ENCODE assay signal across 14 mouse cellular contexts in the genomic region with DNA sequence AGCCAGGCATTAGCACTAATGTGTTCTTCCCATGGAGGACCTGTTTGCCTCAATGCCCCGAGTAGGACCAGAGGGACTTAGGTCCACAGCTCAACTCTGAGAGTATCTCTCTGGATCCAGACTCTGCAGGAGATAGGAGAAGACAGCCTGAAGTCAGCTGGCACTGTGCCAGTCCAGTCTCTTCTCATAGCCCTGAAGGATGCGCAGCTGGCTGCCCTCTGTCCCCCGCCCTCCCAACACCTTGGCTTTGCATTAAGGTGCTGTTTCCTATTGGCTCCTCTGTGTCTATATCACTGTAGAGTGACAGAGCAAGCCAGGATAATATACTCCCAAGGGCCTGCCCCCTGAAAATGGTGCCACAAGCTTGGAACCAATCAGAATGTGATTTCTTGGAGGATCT.
DNase-seq lines count a peak whose midpoint lies in the region; ATAC-seq and TF ChIP-seq lines count a peak whose summit lies in the region.
"Had no signal": no experiment of that assay in that cellular context is flagged by ENCODE, and none has a peak within 500 bp of the region (broad histone marks: within the 10 kb centered on the region; RNA-seq: fewer than 3 reads in every experiment).

No protein-coding gene starts in this region.

- TF ChIP-seq CTCF in liver, embryonic 14.5 days (IDR thresholded peaks at IDR 0.05; ENCODE audit: low read depth): no peak
- TF ChIP-seq CTCF in midbrain, postnatal 0 days (IDR thresholded peaks at IDR 0.05): no peak

- ATAC-seq in limb, embryonic 13.5 days (ENCODE audit: low FRiP score, low read depth): peak; percentile 7; the same call in 1 of the 2 replicates
- peak; percentile 76 for ATAC-seq in erythroblast, adult 5-6 weeks (replicated peaks; ENCODE audit: low FRiP score, poor library complexity, severe bottlenecking)
- peak; percentile 57 for ATAC-seq in liver, embryonic 14.5 days (ENCODE audit: insufficient read depth)
- ATAC-seq in midbrain, postnatal 0 days (ENCODE audit: low FRiP score): no peak
- no peak for ATAC-seq in hindbrain, embryonic 13.5 days (ENCODE audit: low FRiP score)

- intact Hi-C loops in gastrocnemius, postnatal 14 days (cut with DNase I; ENCODE audit: low total_unique reads): no loop called here

- H3K4me1 ChIP-seq in limb, embryonic 13.5 days: peaks cover 12% of the 10 kb centered on the region; the same call in 1 of the 2 replicates
- H3K4me1 ChIP-seq in limb, embryonic 10.5 days: peaks cover 27% of the 10 kb centered on the region
- peaks cover 21 to 28% of the 10 kb centered on the region in 2 experiments for H3K4me1 ChIP-seq in liver, embryonic 14.5 days (replicated peaks; ENCODE audit: control insufficient read depth in 2 of 2, insufficient read depth in 2 of 2, low read length in 1 of 2)
- no peaks in the 10 kb centered on the region for H3K4me1 ChIP-seq in midbrain, postnatal 0 days (ENCODE audit: insufficient read depth, low read length)
- H3K4me1 ChIP-seq in hindbrain, embryonic 13.5 days (replicated peaks): peaks cover 8% of the 10 kb centered on the region

- no peak overlapping the region for H3K27ac ChIP-seq in limb, embryonic 13.5 days
- H3K27ac ChIP-seq in limb, embryonic 10.5 days: no peak overlapping the region
- H3K27ac ChIP-seq in liver, embryonic 14.5 days: peak overlapping the region; percentile 71; the same call in 1 of the 2 replicates
- no peak overlapping the region for H3K27ac ChIP-seq in midbrain, postnatal 0 days (ENCODE audit: low read depth, low read length)
- H3K27ac ChIP-seq in hindbrain, embryonic 13.5 days: no peak overlapping the region
- H3K27ac ChIP-seq: heart, embryonic 15.5 days; kidney, postnatal 0 days had no signal

- peaks cover 57% of the 10 kb centered on the region for H3K27me3 ChIP-seq in limb, embryonic 13.5 days
- H3K27me3 ChIP-seq in limb, embryonic 10.5 days (ENCODE audit: low read depth, poor library complexity, severe bottlenecking): peaks cover 68% of the 10 kb centered on the region
- H3K27me3 ChIP-seq in liver, embryonic 14.5 days (ENCODE audit: control insufficient read depth, insufficient read depth, low read length): no peaks in the 10 kb centered on the region; the same call in 1 of the 2 replicates
- H3K27me3 ChIP-seq in midbrain, postnatal 0 days (ENCODE audit: insufficient read depth, low read length): no peaks in the 10 kb centered on the region
- H3K27me3 ChIP-seq in hindbrain, embryonic 13.5 days: no peaks in the 10 kb centered on the region
- H3K27me3 ChIP-seq: heart, embryonic 15.5 days had no signal

- DNase-seq in gastrocnemius, postnatal 10 days: peak; percentile 22
- DNase-seq in gastrocnemius, postnatal 14 days: no peak
- no peak for DNase-seq in limb, embryonic 10.5 days (ENCODE audit: low spot score)
- peak; percentile 36 to 52 (median 45) for DNase-seq in liver, embryonic 14.5 days (ENCODE audit: low read depth in 3 of 3, low spot score in 3 of 3)
- DNase-seq in midbrain, postnatal 0 days (ENCODE audit: low spot score): no peak
- DNase-seq: adrenal gland, adult 8-10 months; B cell, adult 2 months; cerebellum, adult 18-20 months had no signal

- no peaks in the 10 kb centered on the region for H3K9me3 ChIP-seq in limb, embryonic 13.5 days
- H3K9me3 ChIP-seq in limb, embryonic 10.5 days (replicated peaks): no peaks in the 10 kb centered on the region
- H3K9me3 ChIP-seq in liver, embryonic 14.5 days (ENCODE audit: control insufficient read depth, low read length): no peaks in the 10 kb centered on the region
- no peaks in the 10 kb centered on the region for H3K9me3 ChIP-seq in midbrain, postnatal 0 days (ENCODE audit: low read length)
- no peaks in the 10 kb centered on the region for H3K9me3 ChIP-seq in hindbrain, embryonic 13.5 days
- H3K9me3 ChIP-seq: heart, embryonic 15.5 days had no signal

- H3K4me2 ChIP-seq in limb, embryonic 13.5 days (replicated peaks): no peak overlapping the region
- H3K4me2 ChIP-seq in liver, embryonic 14.5 days (ENCODE audit: low read depth): peak overlapping the region; percentile 71
- H3K4me2 ChIP-seq in midbrain, postnatal 0 days (ENCODE audit: low read depth, low read length, poor library complexity, severe bottlenecking): no peak overlapping the region
- no peak overlapping the region for H3K4me2 ChIP-seq in hindbrain, embryonic 13.5 days
- H3K4me2 ChIP-seq: midbrain, embryonic 11.5 days had no signal

- H3K36me3 ChIP-seq in limb, embryonic 13.5 days: no peaks in the 10 kb centered on the region
- H3K36me3 ChIP-seq in limb, embryonic 10.5 days: no peaks in the 10 kb centered on the region
- no peaks in the 10 kb centered on the region for H3K36me3 ChIP-seq in liver, embryonic 14.5 days (replicated peaks; ENCODE audit: control insufficient read depth, insufficient read depth, low read depth)
- no peaks in the 10 kb centered on the region for H3K36me3 ChIP-seq in midbrain, postnatal 0 days (ENCODE audit: insufficient read depth, low read length)
- H3K36me3 ChIP-seq in hindbrain, embryonic 13.5 days: no peaks in the 10 kb centered on the region
- H3K36me3 ChIP-seq: heart, embryonic 15.5 days had no signal

- no peak overlapping the region for H3K9ac ChIP-seq in limb, embryonic 13.5 days
- no peak overlapping the region for H3K9ac ChIP-seq in liver, embryonic 14.5 days (replicated peaks)
- H3K9ac ChIP-seq in midbrain, postnatal 0 days (replicated peaks; ENCODE audit: low read length, poor library complexity, severe bottlenecking): no peak overlapping the region
- H3K9ac ChIP-seq in hindbrain, embryonic 13.5 days: no peak overlapping the region
- H3K9ac ChIP-seq: heart, embryonic 15.5 days had no signal

- no peak for TF ChIP-seq EP300 in liver, embryonic 14.5 days (IDR thresholded peaks at IDR 0.05; ENCODE audit: low read depth)

- WGBS in limb, embryonic 13.5 days: 91% methylated on average over 3 of the region's 3 CpGs
- WGBS in limb, embryonic 10.5 days: 94% methylated on average over 3 of the region's 3 CpGs
- 59% methylated on average over 3 of the region's 3 CpGs for WGBS in liver, embryonic 14.5 days (ENCODE audit: insufficient replicate concordance)
- 94% methylated on average over 3 of the region's 3 CpGs for WGBS in midbrain, postnatal 0 days
- WGBS in hindbrain, embryonic 13.5 days: 80% methylated on average over 3 of the region's 3 CpGs

- H3K4me3 ChIP-seq in limb, embryonic 13.5 days: no peak overlapping the region
- H3K4me3 ChIP-seq in limb, embryonic 10.5 days: no peak overlapping the region
- no peak overlapping the region for H3K4me3 ChIP-seq in liver, embryonic 14.5 days (ENCODE audit: insufficient read depth in 1 of 2, low read depth in 2 of 2, low read length in 2 of 2)
- H3K4me3 ChIP-seq in midbrain, postnatal 0 days (ENCODE audit: low read depth, low read length): no peak overlapping the region
- no peak overlapping the region for H3K4me3 ChIP-seq in hindbrain, embryonic 13.5 days
- H3K4me3 ChIP-seq: heart, embryonic 15.5 days had no signal

Comparison
In these comparisons a context has a peak if more than half of its experiments do, and no peak if none do; other contexts are left out.
1. DNase-seq: peak in gastrocnemius, postnatal 10 days (single experiment) and liver, embryonic 14.5 days (3 of 3); none in gastrocnemius, postnatal 14 days (single experiment), limb, embryonic 10.5 days (single experiment) and midbrain, postnatal 0 days (single experiment).
2. ATAC-seq: peak in limb, embryonic 13.5 days (single experiment), erythroblast, adult 5-6 weeks (single experiment) and liver, embryonic 14.5 days (single experiment); none in midbrain, postnatal 0 days (single experiment) and hindbrain, embryonic 13.5 days (single experiment).